Mouse (Mus musculus) heart, embryonic 12.5 days (tissue): ENCODE results near the gene Msi2. TPM values are rescaled to one million over a fixed set of nuclear protein-coding genes. Genes with fewer than 3 reads are reported as not detected.

Source experiments
- ATAC-seq: fragments of 200-750 bp; cut with Nextera tagmentation; 2 replicates; pipeline ENCODE4 v1.8.0; 2017; ENCODE audit warnings: moderate TSS enrichment, moderate library complexity; ENCODE audit not compliant: insufficient number of reproducible peaks, low FRiP score
- H3K27ac ChIP-seq: fragments of 300-500 bp; sonication (generic); 2 replicates; pipeline ENCODE4 v1.5.1; 2016; ENCODE audit warnings: mild to moderate bottlenecking, moderate library complexity; ENCODE audit not compliant: poor library complexity, severe bottlenecking
- H3K27me3 ChIP-seq: fragments of 300-500 bp; sonication (generic); replicated peaks from 2 replicates; pipeline ENCODE4 v1.6.1; 2016; ENCODE audit warnings: mild to moderate bottlenecking, moderate library complexity
- H3K36me3 ChIP-seq: fragments of 300-500 bp; sonication (generic); 2 replicates; pipeline ENCODE4 v1.6.1; 2016; ENCODE audit warnings: mild to moderate bottlenecking, moderate library complexity
- H3K4me1 ChIP-seq: fragments of 300-500 bp; sonication (generic); replicated peaks from 2 replicates; pipeline ENCODE4 v1.6.1; 2016; ENCODE audit warnings: mild to moderate bottlenecking
- H3K4me2 ChIP-seq: fragments of 300-500 bp; sonication (generic); 2 replicates; pipeline ENCODE4 v1.6.1; 2016; ENCODE audit warnings: mild to moderate bottlenecking, moderate library complexity
- H3K4me3 ChIP-seq: fragments of 300-500 bp; sonication (generic); 2 replicates; pipeline ENCODE4 v1.5.1; 2016; ENCODE audit warnings: mild to moderate bottlenecking
- H3K9ac ChIP-seq: fragments of 300-500 bp; sonication (generic); 2 replicates; pipeline ENCODE4 v1.6.1; 2016; ENCODE audit warnings: mild to moderate bottlenecking, moderate library complexity
- H3K9me3 ChIP-seq: fragments of 300-500 bp; sonication (generic); replicated peaks from 2 replicates; pipeline ENCODE4 v1.6.1; 2016; ENCODE audit warnings: mild to moderate bottlenecking, moderate library complexity
- WGBS: fragments of 180-500 bp; shearing (Covaris S2); methylation state at CpG from one replicate; pipeline ENCODE4 v1.1.7; 2016; 5-methylcytosine and 5-hydroxymethylcytosine counted together
- polyA plus RNA-seq: library from polyadenylated mRNA; unstranded; fragments of >200 nt; fragmentation: Nextera tagmentation; extraction: Ambion mirVana; gene quantifications from 2 replicates; pipeline ENCODE4 v1.2.1, GENCODE M21; 2016

The Msi2 gene
- polyA plus RNA-seq, 1 experiment from 2014 or later: 20.5 TPM

DNA sequence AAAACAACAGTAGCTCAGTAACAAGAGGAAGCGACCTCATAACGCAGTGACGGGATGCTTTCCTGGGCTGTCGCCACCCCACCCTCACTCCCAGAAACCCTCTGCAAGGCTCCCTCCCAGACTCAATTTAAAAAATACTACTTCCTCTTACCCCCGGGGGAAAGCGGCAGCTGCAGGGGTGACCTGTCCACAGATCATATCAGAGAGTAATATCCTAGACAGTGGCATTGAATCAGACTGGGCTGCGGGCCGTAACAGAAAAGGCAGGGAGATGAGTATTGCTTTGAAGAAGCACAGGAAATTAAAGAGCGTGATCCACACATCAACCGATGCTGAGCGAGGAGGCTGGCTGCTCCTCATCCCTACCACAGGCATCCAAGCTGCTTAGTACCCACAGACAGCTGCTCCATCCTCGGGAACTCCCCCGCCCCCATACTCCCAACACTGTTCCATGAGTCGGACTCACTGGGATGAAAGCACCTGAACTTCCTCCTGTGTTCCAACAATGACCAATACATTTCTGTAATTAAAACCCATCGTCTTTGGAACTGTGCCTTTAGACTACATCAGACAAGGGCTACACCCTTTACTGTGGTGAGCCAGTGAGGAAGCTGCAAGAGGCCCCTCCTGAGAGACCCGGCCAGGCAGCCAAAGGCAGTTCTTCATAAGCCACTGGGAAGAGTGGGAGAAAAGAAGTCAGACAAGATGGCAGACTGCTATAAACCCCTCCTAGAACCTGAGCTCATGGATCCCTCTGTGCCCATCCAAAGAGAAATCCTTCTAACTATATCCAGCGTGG is 118.8 kb downstream of the Msi2 start:
- no peak overlapping the region for H3K9ac ChIP-seq
- H3K4me1 ChIP-seq: peaks cover 80% of the 10 kb centered on the region
- peak overlapping the region; percentile 65 for H3K27ac ChIP-seq
- no peak overlapping the region for H3K4me3 ChIP-seq
- no peak for ATAC-seq
- peaks cover 15% of the 10 kb centered on the region for H3K36me3 ChIP-seq
- H3K9me3 ChIP-seq: no peaks in the 10 kb centered on the region
- WGBS: 49% methylated on average over 17 of the region's 17 CpGs
- H3K4me2 ChIP-seq: no peak overlapping the region
- no peaks in the 10 kb centered on the region for H3K27me3 ChIP-seq

DNA sequence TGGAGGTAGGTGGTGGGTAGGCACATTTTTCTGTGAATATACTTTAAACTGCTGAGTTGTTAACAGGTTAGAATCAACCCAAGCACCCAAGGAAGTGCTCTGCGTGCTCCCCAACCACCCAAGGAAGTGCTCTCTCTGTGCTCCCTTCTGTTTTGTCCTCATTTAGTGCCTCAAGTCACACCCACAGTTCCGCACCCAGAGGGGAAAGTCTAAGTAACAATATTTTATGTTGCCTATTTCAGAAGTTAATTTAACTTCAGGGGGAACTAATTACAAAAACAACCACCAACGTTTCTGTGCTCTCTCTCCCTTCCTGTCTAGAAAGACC is 119.5 kb downstream of the Msi2 start:
- Histone ChIP-seq H3K36me3 (peaks cover 15% of the 10 kb centered on the region), H3K27ac (no peak overlapping the region), H3K27me3 (no peaks in the 10 kb centered on the region), H3K4me1 (peaks cover 80% of the 10 kb centered on the region), H3K4me3 (no peak overlapping the region), H3K9ac (no peak overlapping the region), H3K4me2 (no peak overlapping the region), H3K9me3 (no peaks in the 10 kb centered on the region)
- no peak for ATAC-seq
- 68% methylated on average over 3 of the region's 3 CpGs for WGBS

- WGBS: 60% methylated on average over 11 of the region's 11 CpGs
- H3K4me3 ChIP-seq: no peak overlapping the region
- no peaks in the 10 kb centered on the region for H3K9me3 ChIP-seq
- peaks cover 80% of the 10 kb centered on the region for H3K4me1 ChIP-seq
- H3K9ac ChIP-seq: no peak overlapping the region
- peaks cover 13% of the 10 kb centered on the region for H3K36me3 ChIP-seq
- ATAC-seq: no peak
- no peaks in the 10 kb centered on the region for H3K27me3 ChIP-seq
- H3K27ac ChIP-seq: no peak overlapping the region
- no peak overlapping the region for H3K4me2 ChIP-seq
Measured at GRCm38 (mm10) chr11:88598150-88598847, 120.0 kb downstream of the Msi2 start.

DNA sequence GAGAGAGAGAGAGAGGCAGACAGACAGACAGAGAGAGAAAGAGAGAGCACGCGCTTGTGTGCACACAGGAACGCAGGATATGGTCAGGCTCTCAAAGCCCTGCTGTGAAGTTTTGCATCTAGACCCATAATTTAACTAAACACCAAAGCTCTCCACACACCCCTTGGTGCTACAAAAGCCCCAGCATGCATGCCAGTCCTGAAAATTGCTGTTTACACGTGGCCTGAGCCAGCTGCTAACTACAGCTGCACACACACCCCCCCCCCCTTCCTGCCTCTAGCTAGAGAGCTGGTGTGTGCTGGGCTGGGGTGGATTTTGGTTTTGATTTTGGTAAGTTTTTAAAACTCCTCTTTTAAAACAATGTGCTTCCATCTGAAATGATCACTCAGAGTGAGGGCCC is 122.7 kb downstream of the Msi2 start:
- Histone ChIP-seq H3K9me3 (no peaks in the 10 kb centered on the region), H3K9ac (no peak overlapping the region; the same call in 1 of the 2 replicates), H3K36me3 (0 out of 2 replicates have a peak, but pooled peaks cover 6% of the 10 kb centered on the region), H3K4me1 (peaks cover 74% of the 10 kb centered on the region), H3K4me3 (no peak overlapping the region), H3K4me2 (no peak overlapping the region), H3K27me3 (no peaks in the 10 kb centered on the region), H3K27ac (peak overlapping the region; percentile 83)
- 23% methylated on average over 2 of the region's 4 CpGs for WGBS
- no peak for ATAC-seq

DNA sequence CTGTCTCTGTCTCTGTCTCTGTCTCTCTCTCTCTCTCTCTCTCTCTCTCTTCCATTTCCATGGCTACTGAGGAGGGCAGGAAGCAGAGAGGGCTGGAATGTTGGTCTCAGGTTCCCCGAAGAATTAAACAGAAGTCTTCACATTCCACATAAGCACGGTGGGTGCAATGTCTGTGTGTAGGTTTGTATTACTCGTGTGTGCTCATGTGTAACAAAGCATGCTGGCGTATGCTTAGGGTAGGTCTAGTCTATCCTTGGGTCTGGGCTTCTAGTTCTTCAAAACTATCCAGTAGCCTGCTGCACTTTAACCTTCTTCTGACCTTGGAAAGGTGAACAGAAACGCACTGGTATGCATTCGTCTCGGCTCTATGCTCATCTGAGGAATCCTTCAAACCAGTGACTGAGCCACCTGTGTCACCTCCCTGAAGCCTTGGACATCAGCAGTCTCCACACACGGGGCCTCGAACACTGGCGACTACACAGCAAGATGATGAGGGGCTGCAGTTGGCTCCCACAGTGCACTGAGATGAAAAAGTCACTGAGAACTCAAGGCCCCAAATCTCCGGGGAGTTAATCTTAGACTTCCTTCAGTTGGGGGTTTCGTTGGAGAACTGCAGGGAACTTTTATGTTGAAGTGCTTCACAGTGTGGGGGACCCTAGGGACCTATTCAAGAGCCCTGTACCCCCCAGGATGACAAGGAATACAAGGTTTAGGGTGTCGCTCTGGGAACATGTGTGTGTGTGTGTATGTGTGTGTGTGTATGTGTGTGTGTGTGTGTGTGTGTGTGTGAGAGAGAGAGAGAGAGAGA is 123.3 kb downstream of the Msi2 start:
- Histone ChIP-seq H3K27ac (peak overlapping the region; percentile 83), H3K9me3 (no peaks in the 10 kb centered on the region), H3K36me3 (peaks cover 8% of the 10 kb centered on the region; the same call in 1 of the 2 replicates), H3K4me3 (no peak overlapping the region), H3K27me3 (no peaks in the 10 kb centered on the region), H3K4me2 (no peak overlapping the region), H3K9ac (0 out of 2 replicates have a peak overlapping the region, but pooled peaks have one; percentile 20), H3K4me1 (peaks cover 72% of the 10 kb centered on the region)
- ATAC-seq: 0 out of 2 replicates have a peak, but pooled peaks have one; percentile 24
- 54% methylated on average over 13 of the region's 13 CpGs for WGBS

- peaks cover 18% of the 10 kb centered on the region for H3K36me3 ChIP-seq
- H3K9me3 ChIP-seq: no peaks in the 10 kb centered on the region
- WGBS: 11% methylated on average over 8 of the region's 8 CpGs
- no peak overlapping the region for H3K4me3 ChIP-seq
- H3K4me1 ChIP-seq: peaks cover 72% of the 10 kb centered on the region
- no peak overlapping the region for H3K9ac ChIP-seq
- peak overlapping the region; percentile 83 for H3K27ac ChIP-seq
- no peak for ATAC-seq
- H3K27me3 ChIP-seq: no peaks in the 10 kb centered on the region
- peak overlapping the region; percentile 12; the same call in 1 of the 2 replicates for H3K4me2 ChIP-seq
Measured at GRCm38 (mm10) chr11:88594010-88594409, 124.3 kb downstream of the Msi2 start.

GRCm38 (mm10) chr11:88592099-88592498 is 126.2 kb downstream of the Msi2 start:
- H3K36me3 ChIP-seq: peaks cover 28% of the 10 kb centered on the region
- no peaks in the 10 kb centered on the region for H3K9me3 ChIP-seq
- WGBS: 91% methylated on average over 8 of the region's 8 CpGs
- H3K27me3 ChIP-seq: no peaks in the 10 kb centered on the region
- H3K4me1 ChIP-seq: peaks cover 78% of the 10 kb centered on the region
- no peak overlapping the region for H3K27ac ChIP-seq
- ATAC-seq: no peak
- no peak overlapping the region for H3K4me3 ChIP-seq
- no peak overlapping the region for H3K4me2 ChIP-seq
- no peak overlapping the region for H3K9ac ChIP-seq

DNA sequence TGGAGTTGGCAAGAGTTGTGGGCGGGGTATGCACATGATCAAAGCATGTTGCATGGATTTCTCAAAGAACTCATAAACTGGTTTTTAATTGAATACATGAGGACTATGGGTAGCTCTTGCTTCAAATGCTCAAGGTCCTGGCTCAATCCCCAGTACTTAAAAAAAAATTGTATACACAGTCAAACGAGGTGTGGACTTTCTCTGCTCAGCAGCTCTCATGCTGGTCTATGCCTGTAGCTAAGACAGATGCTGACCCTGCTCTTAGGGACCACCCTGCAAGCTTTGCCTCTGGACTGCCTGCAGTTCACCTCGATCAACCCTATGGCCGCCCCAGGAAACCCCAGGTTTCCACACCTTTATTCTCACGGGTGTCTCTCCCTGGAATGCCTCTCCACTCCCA is 127.7 kb downstream of the Msi2 start:
- 77% methylated on average over 5 of the region's 5 CpGs for WGBS
- peaks cover 28% of the 10 kb centered on the region for H3K36me3 ChIP-seq
- H3K4me2 ChIP-seq: no peak overlapping the region
- H3K27ac ChIP-seq: no peak overlapping the region
- no peak overlapping the region for H3K9ac ChIP-seq
- no peak overlapping the region for H3K4me3 ChIP-seq
- H3K9me3 ChIP-seq: no peaks in the 10 kb centered on the region
- H3K27me3 ChIP-seq: no peaks in the 10 kb centered on the region
- no peak for ATAC-seq
- peaks cover 86% of the 10 kb centered on the region for H3K4me1 ChIP-seq

DNA sequence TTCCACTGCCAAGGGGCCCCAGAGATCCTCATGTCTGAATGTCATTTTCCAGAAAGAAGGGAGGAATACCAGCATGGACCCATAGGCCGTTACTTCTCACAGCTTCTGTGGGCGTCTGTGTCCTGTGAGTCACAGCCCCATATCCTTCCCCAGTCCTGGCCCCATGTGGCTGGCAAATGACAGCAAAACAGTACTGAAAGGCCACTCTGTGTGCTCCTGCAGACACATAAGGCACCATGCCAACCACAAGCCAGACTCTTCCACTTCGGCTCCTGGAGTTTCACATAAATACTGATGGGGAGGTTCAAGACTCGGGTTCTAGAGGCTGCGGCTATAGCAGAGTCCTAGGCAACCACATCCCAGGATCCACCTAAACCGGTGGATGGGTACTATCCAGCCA is 128.7 kb downstream of the Msi2 start:
- H3K9ac ChIP-seq: no peak overlapping the region
- H3K4me1 ChIP-seq: peaks cover 86% of the 10 kb centered on the region
- H3K4me2 ChIP-seq: no peak overlapping the region
- ATAC-seq: no peak
- no peak overlapping the region for H3K27ac ChIP-seq
- no peaks in the 10 kb centered on the region for H3K27me3 ChIP-seq
- 80% methylated on average over 6 of the region's 6 CpGs for WGBS
- H3K4me3 ChIP-seq: no peak overlapping the region
- peaks cover 28% of the 10 kb centered on the region for H3K36me3 ChIP-seq
- no peaks in the 10 kb centered on the region for H3K9me3 ChIP-seq

DNA sequence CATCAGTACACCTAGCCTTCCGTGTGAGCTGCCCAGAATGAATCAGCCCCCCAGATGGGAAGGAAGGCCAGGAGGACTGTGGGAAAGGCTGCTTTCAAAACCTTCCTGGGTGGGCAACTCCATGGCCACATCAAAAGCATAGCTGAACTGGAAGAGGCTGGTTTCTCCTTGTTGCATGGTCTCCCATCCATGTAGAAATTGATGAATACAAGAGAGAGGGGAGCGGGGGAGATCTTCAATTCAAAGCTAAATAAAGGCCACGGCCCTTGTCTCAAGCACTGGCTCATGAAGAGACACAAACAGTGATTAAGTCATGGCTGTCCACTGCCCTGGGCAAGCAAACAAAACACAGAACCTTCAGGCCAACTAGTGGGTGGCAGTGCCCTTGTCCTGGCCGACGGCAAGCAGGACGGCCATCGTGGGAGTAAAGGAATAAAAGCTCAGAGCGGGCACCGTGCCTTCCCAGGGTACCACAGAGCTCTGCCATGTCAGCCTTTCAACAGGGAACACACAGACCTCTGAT is 129.6 kb downstream of the Msi2 start:
- 86% methylated on average over 9 of the region's 9 CpGs for WGBS
- H3K27ac ChIP-seq: no peak overlapping the region

GRCm38 (mm10) chr11:88587710-88588109 is 130.6 kb downstream of the Msi2 start:
- no peak overlapping the region for H3K9ac ChIP-seq
- H3K36me3 ChIP-seq: peaks cover 28% of the 10 kb centered on the region
- no peak overlapping the region for H3K4me2 ChIP-seq
- no peaks in the 10 kb centered on the region for H3K27me3 ChIP-seq
- H3K9me3 ChIP-seq: no peaks in the 10 kb centered on the region
- ATAC-seq: no peak
- H3K27ac ChIP-seq: no peak overlapping the region
- WGBS: 82% methylated on average over 5 of the region's 5 CpGs
- H3K4me1 ChIP-seq: peaks cover 88% of the 10 kb centered on the region
- no peak overlapping the region for H3K4me3 ChIP-seq

More for the DNA sequence above, 129.6 kb downstream of the Msi2 start:
- Histone ChIP-seq H3K4me3 (no peak overlapping the region), H3K36me3 (peaks cover 28% of the 10 kb centered on the region), H3K9ac (no peak overlapping the region), H3K4me2 (no peak overlapping the region), H3K4me1 (peaks cover 87% of the 10 kb centered on the region), H3K27me3 (no peaks in the 10 kb centered on the region), H3K9me3 (no peaks in the 10 kb centered on the region)
- no peak for ATAC-seq
